Mouse (Mus musculus) intestine, embryonic 14.5 days (tissue): ENCODE measurements around the gene Lefty2. TPM values are rescaled to one million over a fixed set of nuclear protein-coding genes. Genes with fewer than 3 reads are reported as not detected.
"Not testable (repeated sequence)": the region's sequence is repeated elsewhere in the genome, so short reads cannot be mapped to it uniquely, and the experiment has no call there.

ENCODE experiments used
- ATAC-seq: fragments of 200-750 bp; cut with Nextera tagmentation; replicated peaks from 2 replicates; pipeline ENCODE4 v1.8.0; 2017; ENCODE audit warnings: low read depth, moderate number of reproducible peaks, moderate TSS enrichment, moderate library complexity; ENCODE audit not compliant: low FRiP score, low TSS enrichment
- DNase-seq: peaks from one replicate; pipeline ENCODE4 v3.0.0-alpha.2; 2018; ENCODE audit warnings: low spot score
- H3K27ac ChIP-seq: fragments of 300-500 bp; sonication (generic); 2 replicates; pipeline ENCODE4 v1.5.1; 2014; ENCODE audit warnings: low read depth, mild to moderate bottlenecking, control low read depth
- H3K27me3 ChIP-seq: fragments of 300-500 bp; sonication (generic); replicated peaks from 2 replicates; pipeline ENCODE4 v1.6.1; 2014; ENCODE audit warnings: low read length, control low read depth; ENCODE audit not compliant: control insufficient read depth, insufficient read depth
- H3K36me3 ChIP-seq: fragments of 300-500 bp; sonication (generic); 2 replicates; pipeline ENCODE4 v1.6.1; 2014; ENCODE audit warnings: low read length, control low read depth; ENCODE audit not compliant: control insufficient read depth, insufficient read depth
- H3K4me1 ChIP-seq: fragments of 300-500 bp; sonication (generic); replicated peaks from 2 replicates; pipeline ENCODE4 v1.6.1; 2014; ENCODE audit warnings: low read length, control low read depth, mixed read lengths; ENCODE audit not compliant: control insufficient read depth, insufficient read depth
- H3K4me2 ChIP-seq: fragments of 300-500 bp; sonication (generic); 2 replicates; pipeline ENCODE4 v1.6.1; 2014; ENCODE audit warnings: low read length
- H3K4me3 ChIP-seq: fragments of 300-500 bp; sonication (generic); 2 replicates; pipeline ENCODE4 v1.5.1; 2014; ENCODE audit warnings: low read depth, low read length, control low read depth, mixed read lengths
- H3K9ac ChIP-seq: fragments of 300-500 bp; sonication (generic); 2 replicates; pipeline ENCODE4 v1.6.1; 2014; ENCODE audit warnings: mild to moderate bottlenecking, low read length
- H3K9me3 ChIP-seq: fragments of 300-500 bp; sonication (generic); 2 replicates; pipeline ENCODE4 v1.6.1; 2016; ENCODE audit warnings: low read length, control low read depth; ENCODE audit not compliant: control insufficient read depth
- WGBS: fragments of 180-500 bp; shearing (Covaris S2); extraction: QIAGEN DNeasy Blood & Tissue Kit; methylation state at CpG from one replicate; pipeline ENCODE4 v1.1.7; 2014; 5-methylcytosine and 5-hydroxymethylcytosine counted together
- polyA plus RNA-seq: library from polyadenylated mRNA; unstranded; fragments of >200 nt; fragmentation: Nextera tagmentation; extraction: Ambion mirVana; gene quantifications from 2 replicates; pipeline ENCODE4 v1.2.1, GENCODE M21; 2014

Gene Lefty2
- polyA plus RNA-seq, 1 experiment from 2014 or later, result 0.18 TPM

DNA sequence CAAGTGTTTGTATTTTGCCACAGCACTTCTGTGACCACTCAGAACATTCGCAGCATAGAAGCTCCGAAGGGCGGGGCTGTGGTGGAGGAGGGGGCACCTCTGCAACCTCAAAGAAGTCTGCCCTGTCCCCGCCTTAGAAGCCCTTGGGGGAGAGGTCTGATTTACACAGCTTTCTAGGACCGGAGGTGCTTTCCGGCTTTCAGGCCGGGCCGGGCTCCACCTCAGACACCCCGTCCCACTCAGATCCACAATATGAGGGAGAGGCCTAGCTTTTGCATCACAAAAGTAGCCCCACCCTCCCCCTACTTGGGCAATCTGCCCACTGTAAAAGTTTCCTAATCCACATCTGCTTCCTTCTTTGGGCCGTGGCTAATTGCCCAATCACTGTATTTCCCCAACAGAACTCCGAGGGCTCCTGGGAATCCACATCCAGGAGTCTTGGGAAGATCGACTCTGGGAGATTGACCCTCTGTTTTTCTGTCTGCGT lies 4.3 kb upstream of the Lefty2 start:
- Histone ChIP-seq H3K4me3 (no peak overlapping the region), H3K9me3 (no peaks in the 10 kb centered on the region), H3K9ac (peak overlapping the region; percentile 30; the same call in 1 of the 2 replicates), H3K27ac (peak overlapping the region; percentile 64; the same call in 1 of the 2 replicates), H3K4me1 (peaks cover 18% of the 10 kb centered on the region), H3K36me3 (no peaks in the 10 kb centered on the region), H3K27me3 (peaks cover 9% of the 10 kb centered on the region), H3K4me2 (peak overlapping the region; percentile 45)
- WGBS, result 8% methylated on average over 13 of the region's 13 CpGs
- peak; percentile 47 for ATAC-seq
- peak; percentile 78 for DNase-seq

DNA sequence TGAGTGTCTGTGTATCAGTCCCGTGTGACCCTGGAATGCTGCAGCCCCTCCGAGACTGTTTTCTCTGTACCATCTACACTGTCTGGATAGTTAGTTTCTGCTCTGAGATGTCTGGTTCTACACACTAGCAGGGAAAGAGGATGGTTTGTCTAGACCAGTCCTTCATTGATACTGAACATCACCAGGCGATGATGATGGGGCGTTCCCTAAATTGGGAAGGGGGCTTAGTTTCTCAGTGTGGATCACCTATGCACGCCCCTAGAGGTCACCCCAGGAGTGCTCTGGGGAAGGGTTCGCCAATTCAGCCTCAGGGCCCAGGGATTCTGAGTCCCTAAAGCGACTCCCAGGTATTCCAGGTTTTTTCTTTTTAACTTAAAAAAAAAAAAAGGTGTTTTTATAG lies 3.7 kb upstream of the Lefty2 start:
- ATAC-seq (peak; percentile 1; the same call in 1 of the 2 replicates), DNase-seq (no peak)
- no peaks in the 10 kb centered on the region for H3K9me3 ChIP-seq
- no peak overlapping the region for H3K4me3 ChIP-seq
- peaks cover 17% of the 10 kb centered on the region for H3K4me1 ChIP-seq
- H3K9ac ChIP-seq, result 0 out of 2 replicates have a peak overlapping the region, but pooled peaks have one; percentile 5
- 43% methylated on average over 7 of the region's 7 CpGs for WGBS
- peak overlapping the region; percentile 64; the same call in 1 of the 2 replicates for H3K27ac ChIP-seq
- H3K4me2 ChIP-seq, result peak overlapping the region; percentile 45
- H3K36me3 ChIP-seq, result no peaks in the 10 kb centered on the region
- H3K27me3 ChIP-seq, result peaks cover 15% of the 10 kb centered on the region

DNA sequence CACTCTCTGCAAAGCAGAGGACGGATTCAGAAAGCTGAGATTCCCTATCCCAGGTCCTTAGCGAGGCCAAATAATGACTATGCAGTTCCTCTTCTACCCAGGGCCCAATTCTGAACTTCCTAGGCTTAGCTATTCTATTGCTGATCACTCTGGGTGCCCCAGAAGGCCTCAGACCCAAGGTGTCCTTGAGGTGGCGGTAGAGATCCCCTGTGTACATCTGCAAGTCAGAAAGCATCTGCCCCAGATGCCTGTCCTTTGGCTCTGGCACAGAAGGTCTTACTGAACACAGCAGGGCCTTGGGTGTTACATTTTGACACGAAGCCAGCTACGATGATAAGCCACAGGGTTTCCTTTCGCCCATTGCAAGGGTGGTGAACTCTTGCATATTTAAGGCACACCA lies 3.1 kb upstream of the Lefty2 start:
- no peaks in the 10 kb centered on the region for H3K9me3 ChIP-seq
- ATAC-seq (no peak), DNase-seq (no peak)
- 50% methylated on average over 6 of the region's 6 CpGs for WGBS
- no peaks in the 10 kb centered on the region for H3K36me3 ChIP-seq
- peaks cover 21% of the 10 kb centered on the region for H3K27me3 ChIP-seq
- no peak overlapping the region for H3K4me3 ChIP-seq
- H3K4me2 ChIP-seq, result no peak overlapping the region
- H3K27ac ChIP-seq, result no peak overlapping the region
- peaks cover 13% of the 10 kb centered on the region for H3K4me1 ChIP-seq
- no peak overlapping the region for H3K9ac ChIP-seq

DNA sequence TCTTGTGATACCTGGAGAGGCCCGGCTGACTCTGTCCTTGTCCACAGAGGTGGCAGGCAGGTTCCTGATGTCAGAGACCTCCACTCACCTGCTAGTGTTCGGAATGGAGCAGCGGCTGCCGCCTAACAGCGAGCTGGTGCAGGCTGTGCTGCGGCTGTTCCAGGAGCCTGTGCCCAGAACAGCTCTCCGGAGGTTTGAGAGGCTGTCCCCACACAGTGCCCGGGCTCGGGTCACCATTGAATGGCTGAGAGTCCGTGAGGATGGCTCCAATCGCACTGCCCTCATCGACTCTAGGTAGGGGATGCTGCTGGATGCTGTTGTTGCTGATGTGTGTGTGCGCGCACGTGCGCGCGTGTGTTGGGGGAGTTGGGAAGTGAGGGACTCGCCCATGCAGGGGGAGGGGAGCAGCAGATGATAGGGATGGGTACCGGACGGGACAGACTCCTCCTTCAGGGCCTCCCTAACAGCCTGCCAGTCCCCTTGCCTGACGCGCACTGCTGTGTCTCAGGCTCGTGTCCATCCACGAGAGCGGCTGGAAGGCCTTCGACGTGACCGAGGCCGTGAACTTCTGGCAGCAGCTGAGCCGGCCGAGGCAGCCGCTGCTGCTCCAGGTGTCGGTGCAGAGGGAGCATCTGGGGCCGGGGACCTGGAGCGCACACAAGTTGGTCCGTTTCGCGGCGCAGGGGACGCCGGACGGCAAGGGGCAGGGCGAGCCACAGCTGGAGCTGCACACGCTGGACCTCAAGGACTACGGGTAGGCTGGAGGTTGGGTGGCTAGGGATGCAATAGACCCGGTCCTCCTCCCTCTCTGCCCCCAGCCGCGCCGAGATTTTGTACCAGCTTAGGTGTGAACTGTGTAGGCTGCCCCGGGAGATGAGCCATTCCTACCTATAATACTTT lies 1.4 kb downstream of the Lefty2 start:
- H3K27ac ChIP-seq, H3K36me3 ChIP-seq, DNase-seq, H3K4me1 ChIP-seq, H3K9ac ChIP-seq, H3K9me3 ChIP-seq: not testable (repeated sequence)
- WGBS, result 6% methylated on average over 45 of the region's 51 CpGs
- H3K4me3 ChIP-seq, result peak overlapping the region; percentile 20; the same call in 1 of the 2 replicates
- ATAC-seq, result peak; percentile 43; the same call in 1 of the 2 replicates
- peaks cover 28% of the 10 kb centered on the region for H3K27me3 ChIP-seq
- H3K4me2 ChIP-seq, result peak overlapping the region; percentile 37

DNA sequence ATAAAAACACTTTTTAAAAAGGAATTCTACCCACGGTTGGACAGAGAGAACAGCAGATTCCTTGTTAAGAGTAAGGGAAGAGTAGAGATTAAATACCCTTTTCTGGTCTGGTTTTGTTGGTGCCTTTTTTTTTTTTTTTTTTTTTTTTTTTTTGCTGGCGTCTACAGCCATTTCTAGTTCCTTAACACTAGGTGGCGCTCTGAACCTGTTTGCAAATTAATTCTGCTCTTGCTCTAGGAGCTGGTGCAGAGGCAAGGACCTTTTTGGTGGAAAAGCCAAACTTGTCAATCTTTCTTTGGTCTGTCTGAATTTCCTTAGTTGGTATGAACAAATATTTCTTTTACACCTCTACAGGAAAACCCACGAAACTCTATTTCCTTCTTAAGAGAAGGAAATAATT lies 8.2 kb downstream of the Lefty2 start:
- H3K4me2 ChIP-seq, result no peak overlapping the region

DNA sequence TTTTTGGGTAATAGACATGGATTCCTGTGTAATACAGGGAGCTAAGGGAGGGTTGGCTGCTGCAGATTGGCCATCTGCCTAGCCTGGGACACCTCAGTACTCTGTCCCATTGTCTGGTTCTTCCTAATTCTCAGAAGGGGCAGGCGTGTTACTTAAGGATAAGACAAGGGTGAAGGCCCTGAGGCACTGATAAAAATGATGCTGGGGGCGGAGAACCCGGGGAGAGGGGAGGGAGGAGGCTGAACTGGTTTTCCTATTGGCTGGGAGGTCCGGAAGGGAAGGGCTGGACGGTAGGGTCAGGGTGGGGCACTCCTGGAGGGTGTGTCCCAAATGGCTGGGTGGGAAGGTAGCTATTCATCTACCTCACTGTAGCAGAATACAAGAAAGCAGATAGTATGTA lies 10.0 kb downstream of the Lefty2 start:
- Histone ChIP-seq H3K4me2 (no peak overlapping the region), H3K4me3 (no peak overlapping the region), H3K36me3 (peaks cover 23% of the 10 kb centered on the region), H3K27me3 (no peaks in the 10 kb centered on the region), H3K9me3 (no peaks in the 10 kb centered on the region), H3K4me1 (peaks cover 14% of the 10 kb centered on the region), H3K9ac (no peak overlapping the region), H3K27ac (no peak overlapping the region)
- no peak for ATAC-seq
- DNase-seq, result no peak
- WGBS, result 37% methylated on average over 5 of the region's 5 CpGs

More for the DNA sequence above, 8.2 kb downstream of the Lefty2 start:
- Histone ChIP-seq H3K27ac (no peak overlapping the region), H3K9ac (no peak overlapping the region), H3K4me3 (no peak overlapping the region), H3K4me1 (peaks cover 14% of the 10 kb centered on the region), H3K36me3 (peaks cover 5% of the 10 kb centered on the region), H3K9me3 (no peaks in the 10 kb centered on the region), H3K27me3 (no peaks in the 10 kb centered on the region)
- no peak for ATAC-seq
- 2% methylated on average over 4 of the region's 4 CpGs for WGBS
- DNase-seq, result no peak

DNA sequence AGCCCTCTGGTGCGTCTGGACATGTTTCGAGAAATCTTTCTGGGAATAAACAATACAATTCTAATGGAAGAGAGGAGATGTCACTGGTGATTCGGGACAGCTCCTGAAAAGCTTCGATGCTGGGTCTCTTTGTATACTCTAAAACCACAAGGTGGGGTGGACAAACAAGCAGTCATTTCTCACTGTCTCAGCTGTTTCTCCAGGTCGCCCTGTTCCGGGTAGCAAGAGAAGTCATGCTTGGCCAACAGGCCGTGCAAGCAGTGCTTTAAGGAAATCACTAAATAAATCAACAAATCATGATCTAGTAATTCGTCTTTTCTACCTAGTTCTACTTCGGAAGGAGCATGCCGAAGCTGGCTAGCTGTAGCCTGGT lies 10.7 kb downstream of the Lefty2 start:
- Histone ChIP-seq H3K4me2 (peak overlapping the region; percentile 64), H3K9ac (peak overlapping the region; percentile 82), H3K27ac (peak overlapping the region; percentile 85), H3K4me1 (peaks cover 14% of the 10 kb centered on the region), H3K36me3 (peaks cover 28% of the 10 kb centered on the region), H3K4me3 (peak overlapping the region; percentile 85), H3K27me3 (no peaks in the 10 kb centered on the region), H3K9me3 (no peaks in the 10 kb centered on the region)
- DNase-seq (no peak), ATAC-seq (peak; percentile 17; the same call in 1 of the 2 replicates)
- 25% methylated on average over 10 of the region's 10 CpGs for WGBS

DNA sequence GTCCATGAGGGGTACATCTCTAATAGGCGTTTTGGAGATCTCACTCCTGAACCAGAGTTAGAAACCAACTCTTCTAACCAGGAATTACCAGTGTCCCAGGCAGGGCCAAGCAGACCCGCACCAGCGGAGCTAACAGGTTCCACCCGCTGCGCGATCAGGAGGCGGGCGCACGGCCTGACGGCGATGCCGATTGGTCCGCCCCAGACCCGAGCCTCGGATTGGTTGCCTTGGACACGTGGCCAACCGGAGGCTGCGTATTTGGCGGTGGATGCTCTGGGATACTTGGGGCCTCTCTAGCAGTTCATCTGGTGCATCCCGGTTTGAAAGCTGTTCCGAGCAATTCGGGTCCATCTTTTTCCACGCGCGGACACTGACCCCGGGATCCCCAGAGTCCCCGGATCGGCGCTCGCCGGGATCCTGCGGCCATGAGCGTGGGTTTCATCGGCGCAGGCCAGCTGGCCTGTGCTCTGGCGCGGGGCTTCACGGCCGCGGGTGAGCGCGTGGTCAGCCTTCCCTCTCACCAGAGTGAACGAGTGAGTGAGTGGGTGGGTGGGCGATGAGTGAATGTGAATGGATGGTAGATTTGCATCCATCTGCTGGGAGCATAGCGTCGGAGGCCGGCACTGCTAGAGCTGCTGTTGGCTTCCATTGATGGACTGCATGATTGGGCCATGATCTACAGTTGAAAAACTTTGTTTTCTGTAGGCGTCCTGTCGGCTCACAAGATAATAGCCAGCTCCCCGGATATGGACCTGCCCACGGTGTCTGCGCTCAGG lies 11.3 kb downstream of the Lefty2 start, which contains the start of gene Pycr2:
Gene Pycr2, plus strand, starts transcription at position 255 of the 776 bp plus-strand sequence.
- ATAC-seq (peak; percentile 99), DNase-seq (peak; percentile 94)
- WGBS, result under 1% methylated on average over 52 of the region's 52 CpGs
- peaks cover 28% of the 10 kb centered on the region for H3K36me3 ChIP-seq
- peak within 1 kb of the TSS; percentile 85 for H3K4me3 ChIP-seq
- H3K27ac ChIP-seq, result peak within 1 kb of the TSS; percentile 85
- H3K9ac ChIP-seq, result peak within 1 kb of the TSS; percentile 82
- H3K9me3 ChIP-seq, result no peaks in the 10 kb centered on the region
- H3K4me2 ChIP-seq, result peak within 1 kb of the TSS; percentile 64
- H3K4me1 ChIP-seq, result peaks cover 14% of the 10 kb centered on the region
- no peaks in the 10 kb centered on the region for H3K27me3 ChIP-seq
